Mouse (Mus musculus) brain, embryonic 14.5 days (tissue): Measurements from ENCODE around the gene Bcl11a.

ENCODE experiments used
- CTCF ChIP-seq: fragments of 200-500 bp; IDR thresholded peaks from 2 replicates; pipeline ENCODE4 v1.5.1; 2012; ENCODE audit warnings: inconsistent platforms, mild to moderate bottlenecking, moderate library complexity, borderline replicate concordance; ENCODE audit not compliant: insufficient read depth, insufficient read length; ENCODE audit errors: extremely low read depth
- POLR2A ChIP-seq: fragments of 200-500 bp; IDR thresholded peaks from 2 replicates; pipeline ENCODE4 v1.6.1; 2012; ENCODE audit warnings: mild to moderate bottlenecking, inconsistent platforms, borderline replicate concordance; ENCODE audit not compliant: poor library complexity, insufficient read depth, insufficient read length, severe bottlenecking; ENCODE audit errors: extremely low read depth

DNA sequence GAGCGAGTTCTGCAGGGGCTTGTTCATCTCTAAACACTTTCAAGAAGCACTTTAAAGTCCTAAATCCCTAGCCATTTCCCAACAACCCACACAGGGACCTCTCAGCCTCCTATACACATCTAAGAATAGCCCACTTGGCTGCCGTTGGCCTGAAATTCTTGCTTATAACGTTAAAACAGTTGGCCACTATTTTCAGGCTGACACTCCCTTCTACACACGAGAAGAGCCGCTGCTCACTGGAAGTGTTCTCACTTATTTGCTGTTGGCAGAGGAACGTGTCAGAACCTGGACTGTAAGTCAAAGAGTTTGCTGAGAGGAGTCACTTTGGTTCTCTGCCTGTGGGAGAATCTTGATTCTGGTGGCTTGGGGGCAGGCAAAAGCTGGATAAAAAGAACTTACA, 33.8 kb upstream of the Bcl11a start:
- TF ChIP-seq CTCF = no peak
- TF ChIP-seq POLR2A = no peak
